Mouse (Mus musculus): Measurements from ENCODE around the gene Dapk2.

DNA sequence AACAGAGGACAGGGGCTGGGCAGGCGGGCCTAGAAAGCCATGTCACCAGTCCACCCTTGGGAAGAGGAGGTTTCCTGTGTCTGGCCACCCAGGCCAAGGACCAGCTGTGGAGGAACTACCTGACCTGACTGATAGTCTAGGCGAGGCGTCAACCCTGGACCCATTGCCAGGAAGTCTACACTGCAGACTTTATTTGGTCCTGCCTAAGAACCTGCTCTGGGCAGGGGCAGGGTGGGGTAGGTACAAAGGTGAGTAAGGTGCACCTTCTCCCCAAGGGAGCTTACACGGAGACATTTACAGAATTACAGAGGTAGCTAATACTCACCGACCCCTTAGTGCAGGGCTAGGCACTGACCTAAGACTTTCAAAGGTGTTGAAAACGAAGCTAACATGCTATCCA lies 4.4 kb upstream of the Dapk2 start:
- TF ChIP-seq CTCF (IDR thresholded peaks at IDR 0.05; ENCODE audit: low read depth) (no peak), EP300 (IDR thresholded peaks at IDR 0.05; ENCODE audit: low read depth) (no peak)
